Mouse (Mus musculus): ENCODE data around the gene Gpr83.

Gpr83 gene

DNA sequence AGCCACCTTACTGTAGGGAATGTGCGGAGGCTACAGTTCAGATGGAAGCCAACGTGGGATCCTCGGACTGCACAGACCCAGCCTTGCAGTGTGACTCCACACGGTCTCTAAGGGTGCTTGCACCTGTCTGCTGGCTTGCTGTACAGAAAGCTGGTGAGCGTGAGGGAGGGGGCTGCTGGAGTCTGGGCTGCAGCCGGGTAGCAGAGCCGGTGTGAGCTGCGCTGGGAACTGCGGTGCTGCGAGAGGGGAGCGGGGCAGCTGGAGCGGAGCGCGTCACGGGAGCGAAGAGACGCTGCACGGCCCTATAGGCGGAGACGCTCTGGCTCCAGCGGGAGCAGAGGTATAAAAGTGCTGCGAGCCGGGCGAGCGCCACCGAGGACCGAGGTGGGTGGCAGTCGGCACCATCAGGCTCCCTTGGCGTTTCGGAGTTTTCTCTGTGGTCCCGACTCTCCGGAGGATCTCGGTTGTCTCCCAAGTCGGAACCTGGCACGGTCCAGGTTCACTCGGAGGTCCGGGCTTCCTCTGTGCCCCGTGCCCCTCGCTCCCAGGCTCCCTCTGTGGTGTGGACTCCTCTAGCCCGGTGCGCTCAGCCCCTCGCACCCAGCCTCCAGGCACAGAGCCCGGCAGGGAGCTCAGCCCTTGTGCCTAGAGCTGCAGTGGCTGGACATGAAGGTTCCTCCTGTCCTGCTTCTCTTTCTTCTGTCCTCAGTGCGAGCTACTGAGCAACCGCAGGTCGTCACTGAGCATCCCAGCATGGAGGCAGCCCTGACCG, at the start of gene Gpr83:
TSS of gene Gpr83 (plus strand) at position 343 of the 772 bp plus-strand sequence.
- peak; percentile 51 to 55 for DNase-seq

GRCm38 (mm10) chr9:14821396-14821795, 38.6 kb upstream of the Gpr83 start:
- DNase-seq: no peak

GRCm38 (mm10) chr9:14824840-14825239, 35.2 kb upstream of the Gpr83 start:
- no peak for DNase-seq

DNA sequence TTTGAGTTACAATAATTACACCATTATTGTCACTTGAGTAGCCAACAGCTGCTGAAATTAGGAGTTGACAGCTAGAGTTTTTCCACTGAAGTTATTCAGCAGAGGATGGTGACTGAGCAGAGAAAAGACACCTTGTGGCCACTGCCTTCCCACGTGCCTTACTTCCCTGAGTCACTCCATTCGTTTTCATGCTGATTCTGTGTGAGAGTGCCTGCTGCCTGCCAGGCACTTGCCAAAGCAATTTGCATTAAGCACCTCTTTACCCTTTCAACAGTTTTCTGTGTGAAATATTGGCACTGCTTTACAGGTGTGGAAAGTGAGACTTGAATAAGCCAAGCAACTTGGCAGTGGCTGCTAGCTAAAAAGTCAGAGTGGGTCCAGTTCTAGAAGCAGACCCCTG, 32.1 kb upstream of the Gpr83 start:
- no peak for DNase-seq

DNA sequence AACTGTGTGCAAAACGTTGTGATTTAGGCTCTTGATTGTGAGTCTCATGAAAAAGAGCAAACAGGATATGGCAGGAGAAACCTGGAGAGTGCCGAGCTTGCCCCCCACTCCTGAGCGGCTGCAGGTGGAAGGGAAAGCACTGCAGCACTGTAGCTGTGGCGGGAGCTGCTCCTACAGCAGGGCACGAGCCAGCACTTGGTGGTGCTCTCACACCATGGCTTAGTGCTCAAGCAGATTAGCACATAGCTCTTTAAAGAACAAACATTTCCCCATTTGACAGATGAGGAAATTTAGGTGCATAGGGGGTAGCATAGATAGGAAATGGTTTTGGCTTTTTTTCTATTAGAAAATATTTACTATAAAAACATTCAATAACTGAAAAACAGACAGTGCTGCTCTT, 28.0 kb upstream of the Gpr83 start:
- no peak for DNase-seq

DNA sequence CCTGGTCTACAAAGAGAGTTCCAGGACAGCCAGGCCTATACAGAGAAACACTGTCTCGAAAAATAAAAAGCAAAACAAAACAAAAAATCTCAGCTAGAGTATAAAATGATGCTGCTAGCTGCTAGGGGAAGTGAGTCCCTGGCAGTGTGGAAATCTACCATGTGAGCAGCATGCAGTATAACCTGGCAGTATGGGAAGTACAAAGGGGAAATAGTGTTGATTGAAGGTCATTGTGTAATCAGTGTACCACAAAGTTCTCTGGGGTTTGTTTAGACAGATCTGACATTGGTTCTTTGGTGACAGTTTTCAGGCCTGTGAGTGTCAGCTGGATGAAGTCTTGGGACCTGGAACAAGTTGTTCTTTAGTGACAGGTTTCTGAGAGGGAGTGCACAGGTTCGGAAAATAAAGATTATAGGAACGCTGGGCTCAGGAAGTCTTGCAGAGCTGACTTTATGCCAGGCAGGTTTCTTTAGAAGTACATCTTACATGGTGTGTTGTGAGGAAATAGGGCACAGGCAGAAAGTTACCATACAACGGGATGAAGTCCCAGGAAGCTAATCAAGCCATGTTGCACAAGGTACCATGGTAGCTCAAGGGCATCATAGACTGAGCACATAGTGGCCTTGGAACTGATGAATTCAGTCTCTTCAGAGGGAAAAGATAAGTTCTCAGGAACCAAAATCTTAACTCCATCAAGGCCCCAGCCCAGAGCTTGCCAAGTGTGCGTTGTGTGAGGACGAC, 24.5 kb upstream of the Gpr83 start:
- DNase-seq: no peak

DNA sequence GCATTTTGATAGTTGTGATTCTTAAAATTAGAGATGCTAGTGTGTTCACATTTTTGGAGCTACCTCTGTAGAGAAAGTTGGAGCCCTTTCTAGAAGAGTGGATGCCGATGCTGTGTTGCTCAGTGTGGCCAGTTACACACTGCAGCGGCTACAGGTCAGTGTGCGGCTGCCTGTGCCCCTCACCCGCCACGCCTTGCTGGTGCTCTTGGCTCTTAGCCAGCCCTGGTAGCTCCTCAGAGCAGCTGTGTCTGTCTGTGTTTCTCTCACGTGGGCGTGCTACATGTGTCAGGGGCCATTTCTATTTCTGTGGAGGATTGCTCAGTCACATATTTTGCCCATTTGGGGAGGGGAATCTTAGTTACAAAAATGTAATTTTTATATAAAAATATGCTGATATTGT, 20.5 kb upstream of the Gpr83 start:
- peak in 1 of 2 experiments; percentile 28 for DNase-seq

GRCm38 (mm10) chr9:14839970-14840369, 20.0 kb upstream of the Gpr83 start:
- no peak for DNase-seq

DNA sequence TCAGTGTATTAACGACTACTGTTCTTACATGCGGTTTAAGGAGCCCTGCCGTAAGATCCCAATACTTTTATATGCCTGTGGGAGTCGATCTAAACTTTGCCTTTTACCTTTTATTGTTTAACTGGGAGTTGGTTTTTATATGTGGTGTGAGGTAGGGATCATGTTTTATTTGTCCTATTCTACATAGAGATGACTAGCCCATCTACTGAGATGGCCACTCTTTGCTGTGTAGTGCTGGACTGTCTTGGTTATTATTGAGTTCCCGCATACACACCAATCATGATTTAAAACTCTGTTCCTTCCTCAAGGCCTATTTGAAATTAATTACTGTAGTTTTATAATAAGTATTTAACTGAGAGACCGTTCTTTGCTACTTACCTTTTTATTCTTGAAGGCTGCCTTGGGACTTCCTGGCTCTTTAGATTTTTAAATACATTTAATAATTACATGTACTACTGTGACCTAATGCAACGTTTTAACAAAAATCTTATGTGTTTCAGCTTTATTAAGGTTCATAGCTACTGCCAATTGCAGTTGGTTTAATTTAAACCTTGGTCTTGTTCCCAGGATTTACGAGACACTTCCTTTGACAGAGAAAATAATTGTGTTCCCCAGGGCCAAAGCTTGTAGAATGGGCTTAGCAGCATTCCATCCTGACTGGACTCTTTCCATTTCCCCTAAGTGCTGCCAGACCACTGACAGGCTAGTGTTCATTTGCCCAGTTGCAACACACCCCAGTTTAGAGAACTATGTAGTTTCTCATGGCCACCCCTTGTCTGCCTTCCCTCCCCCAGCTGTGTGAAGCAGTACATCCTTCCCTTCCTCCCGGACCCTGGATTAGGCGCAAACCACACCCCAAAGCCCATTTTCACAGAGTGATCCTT, 17.9 kb upstream of the Gpr83 start:
- no peak for DNase-seq

- DNase-seq: no peak
Measured at GRCm38 (mm10) chr9:14843311-14843857, 16.6 kb upstream of the Gpr83 start.

DNA sequence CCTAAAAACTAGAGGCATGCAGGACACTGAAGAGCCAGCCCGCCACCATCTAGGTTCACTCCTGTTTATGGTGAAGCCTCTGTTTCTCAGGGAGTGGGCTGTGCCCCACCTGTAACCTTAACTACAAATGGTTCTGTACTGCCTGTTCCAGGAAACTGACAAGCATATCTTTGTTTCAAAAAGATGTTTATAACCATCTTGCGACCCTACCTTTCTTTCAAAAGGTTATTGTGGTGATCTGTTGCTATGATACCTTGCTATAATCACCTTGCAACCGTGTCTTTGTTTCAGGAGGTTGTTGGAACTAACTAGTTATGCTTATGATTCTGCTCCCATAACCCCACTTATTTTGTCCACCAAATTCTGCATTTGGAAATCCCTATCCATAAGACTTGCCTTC, 16.1 kb upstream of the Gpr83 start:
- DNase-seq: no peak

DNA sequence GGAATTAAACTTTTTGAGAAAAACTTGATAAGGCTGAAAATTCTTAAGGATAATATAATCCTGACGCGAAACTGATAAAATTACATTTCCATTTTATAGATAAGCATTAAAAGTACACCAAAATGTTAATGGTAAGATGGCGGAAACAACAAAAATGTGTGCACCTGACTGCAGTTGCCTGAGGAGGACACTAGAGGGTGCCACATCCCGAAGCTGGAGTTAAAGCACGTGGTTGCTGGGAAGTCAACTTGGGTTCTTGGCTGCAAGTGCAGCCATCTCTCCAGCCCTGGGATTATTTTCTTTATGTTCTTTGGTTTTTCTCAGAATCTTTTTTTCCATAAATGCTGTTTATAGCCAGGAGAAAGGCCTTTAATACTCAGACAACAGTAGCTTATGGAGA, 13.6 kb upstream of the Gpr83 start:
- DNase-seq: no peak

DNA sequence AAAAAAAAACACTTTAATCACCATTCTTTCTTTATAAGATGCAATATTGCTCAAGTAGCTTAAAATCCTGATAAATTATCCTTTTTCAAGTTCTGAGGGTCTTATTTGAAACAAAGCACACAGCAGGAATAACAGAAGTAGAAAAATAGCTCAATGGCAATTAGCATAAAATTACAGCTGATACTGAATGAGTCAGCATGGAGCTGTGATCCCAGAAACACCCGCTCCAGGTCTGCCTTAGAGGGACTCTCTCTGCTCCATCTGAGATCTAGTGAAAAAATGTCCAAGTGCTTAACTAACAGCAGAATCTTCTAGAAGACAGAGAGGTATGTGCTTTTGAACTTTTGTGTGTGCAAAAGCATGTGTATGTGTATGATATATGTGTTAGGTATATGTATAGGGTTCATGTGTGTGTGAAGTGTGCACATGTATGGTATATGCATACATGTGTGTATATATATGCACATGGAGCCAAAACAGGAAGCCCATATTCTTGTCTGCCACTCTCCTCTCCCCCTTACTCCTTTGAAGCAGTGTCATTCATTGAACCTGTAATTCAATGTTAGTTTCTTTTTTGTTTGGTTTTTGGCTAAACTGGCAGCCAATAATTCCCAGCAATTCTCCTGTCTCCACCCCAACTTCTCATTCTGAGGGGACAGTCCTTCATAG, 11.6 kb upstream of the Gpr83 start:
- DNase-seq: no peak

GRCm38 (mm10) chr9:14854585-14854984, 5.4 kb upstream of the Gpr83 start:
- DNase-seq: no peak

DNA sequence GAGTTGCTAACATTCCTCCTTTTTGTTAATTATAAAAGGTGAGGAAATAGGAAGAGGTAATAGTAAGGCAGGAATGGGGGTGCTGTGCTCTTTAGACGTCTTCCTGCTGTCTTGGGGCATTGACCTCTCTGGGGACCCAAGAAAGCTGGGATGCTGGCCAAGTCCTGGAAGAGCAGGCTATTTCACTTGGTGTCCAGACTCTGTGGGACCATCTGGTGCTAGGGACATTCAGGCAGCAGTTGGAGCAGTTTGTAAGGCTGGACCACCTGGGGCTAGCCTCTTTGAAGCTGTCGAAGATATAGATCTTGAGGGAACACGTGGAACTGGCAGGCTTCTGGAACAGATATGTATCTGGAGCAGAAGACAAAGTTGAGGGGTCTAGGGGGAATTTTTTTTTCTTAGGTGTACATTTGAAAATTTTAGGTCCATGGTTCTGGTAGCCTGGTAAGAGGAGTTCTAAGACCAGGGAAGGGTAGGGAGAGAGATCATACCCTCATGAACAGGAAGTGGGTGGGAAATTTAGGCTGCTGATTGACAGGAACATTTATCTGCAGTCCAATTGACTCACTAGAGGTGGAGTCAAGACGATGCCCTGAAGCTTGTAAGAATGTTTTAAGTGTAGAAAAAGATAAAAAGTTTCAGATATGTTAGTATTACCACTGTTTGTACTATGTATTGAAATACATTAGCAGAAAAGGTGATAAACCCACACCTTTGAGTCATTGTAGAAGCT, 2.9 kb upstream of the Gpr83 start:
- peak; percentile 53 to 72 for DNase-seq

DNA sequence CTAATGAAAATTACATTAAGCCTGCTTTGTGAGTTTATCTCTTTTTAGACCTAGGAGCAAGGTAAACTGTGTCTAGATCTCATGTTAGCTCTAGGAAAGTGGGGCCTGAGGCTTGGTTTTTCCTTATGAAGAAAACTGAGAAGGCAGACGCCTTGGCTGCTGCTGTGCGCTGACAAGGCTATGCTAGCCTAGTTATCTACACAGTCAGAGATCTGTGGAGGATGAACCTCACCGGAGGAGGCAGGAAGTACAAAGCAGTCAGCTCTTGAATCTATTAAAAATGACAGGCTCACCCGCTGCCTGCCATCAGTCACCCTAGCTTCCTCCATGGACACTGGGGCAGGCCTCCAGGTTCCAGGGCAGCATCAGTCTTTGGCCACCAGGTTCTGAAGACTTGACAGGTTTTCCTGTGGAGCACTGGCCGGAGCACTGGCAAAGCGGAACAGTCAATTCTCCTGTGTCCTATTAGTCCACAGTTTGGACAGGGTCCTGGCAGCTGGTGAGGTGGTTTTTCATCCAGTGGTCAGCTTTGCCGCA, 1.8 kb upstream of the Gpr83 start:
- peak in 1 of 2 experiments; percentile 41 for DNase-seq

GRCm38 (mm10) chr9:14858782-14859181, 1.2 kb upstream of the Gpr83 start:
- no peak for DNase-seq

DNA sequence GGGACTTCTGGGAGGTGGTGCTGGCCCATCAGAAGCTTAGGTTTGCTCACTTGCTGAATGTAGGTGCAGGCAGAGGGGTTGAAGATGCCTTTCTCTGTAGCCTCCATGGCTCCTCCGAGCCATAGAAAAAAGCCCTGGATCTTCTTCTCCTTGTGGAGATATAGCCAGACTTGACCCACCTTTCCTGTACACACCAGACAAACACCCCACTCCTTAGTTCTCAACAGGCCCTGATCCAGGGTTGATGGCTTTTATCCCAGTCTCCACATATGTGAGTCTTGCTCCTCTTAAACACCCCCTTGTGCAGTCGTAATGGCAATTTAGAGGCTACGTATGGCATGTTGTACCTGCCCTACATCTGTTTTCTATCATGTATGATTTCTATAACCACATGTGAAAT, 3.1 kb downstream of the Gpr83 start:
- DNase-seq: no peak

- DNase-seq: no peak
Measured at GRCm38 (mm10) chr9:14864726-14865125, 4.7 kb downstream of the Gpr83 start.

- peak; percentile 29 to 62 for DNase-seq
Measured at GRCm38 (mm10) chr9:14866957-14867356, 6.9 kb downstream of the Gpr83 start.

DNA sequence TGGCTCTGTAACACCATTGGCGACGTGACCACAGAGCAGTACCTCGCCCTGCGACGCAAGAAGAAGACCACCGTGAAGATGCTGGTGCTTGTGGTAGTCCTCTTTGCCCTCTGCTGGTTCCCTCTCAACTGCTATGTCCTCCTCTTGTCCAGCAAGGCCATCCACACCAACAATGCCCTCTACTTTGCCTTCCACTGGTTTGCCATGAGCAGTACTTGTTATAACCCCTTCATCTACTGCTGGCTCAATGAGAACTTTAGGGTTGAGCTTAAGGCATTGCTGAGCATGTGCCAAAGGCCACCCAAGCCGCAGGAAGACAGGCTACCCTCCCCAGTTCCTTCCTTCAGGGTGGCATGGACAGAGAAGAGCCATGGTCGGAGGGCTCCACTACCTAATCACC, 8.3 kb downstream of the Gpr83 start:
- no peak for DNase-seq

Measured in cerebellum, postnatal 25 days (tissue).